Mouse (Mus musculus): ENCODE measurements around the gene Dusp1.

Gene Dusp1

GRCm38 (mm10) chr17:26502808-26503671, 58.9 kb downstream of the Dusp1 start:
- DNase-seq (ENCODE audit: low read depth, low spot score) = peak; percentile 94

- DNase-seq (ENCODE audit: low read depth, low spot score) = no peak
Measured at GRCm38 (mm10) chr17:26501826-26502225, 60.1 kb downstream of the Dusp1 start.

GRCm38 (mm10) chr17:26498626-26499025, 63.3 kb downstream of the Dusp1 start:
- no peak for DNase-seq (ENCODE audit: low read depth, low spot score)

- DNase-seq (ENCODE audit: low read depth, low spot score) = no peak
Measured at GRCm38 (mm10) chr17:26497416-26497923, 64.5 kb downstream of the Dusp1 start.

- peak; percentile 77 for DNase-seq (ENCODE audit: low read depth, low spot score)
Measured at GRCm38 (mm10) chr17:26494642-26495468, 67.1 kb downstream of the Dusp1 start.

GRCm38 (mm10) chr17:26492246-26492645, 69.7 kb downstream of the Dusp1 start:
- no peak for DNase-seq (ENCODE audit: low read depth, low spot score)

- DNase-seq (ENCODE audit: low read depth, low spot score) = no peak
Measured at GRCm38 (mm10) chr17:26490910-26491309, 71.0 kb downstream of the Dusp1 start.

- DNase-seq (ENCODE audit: low read depth, low spot score) = no peak
Measured at GRCm38 (mm10) chr17:26490072-26490471, 71.9 kb downstream of the Dusp1 start.

GRCm38 (mm10) chr17:26488711-26489403, 73.1 kb downstream of the Dusp1 start:
- DNase-seq (ENCODE audit: low read depth, low spot score) = no peak

- no peak for DNase-seq (ENCODE audit: low read depth, low spot score)
Measured at GRCm38 (mm10) chr17:26487917-26488316, 74.0 kb downstream of the Dusp1 start.

- DNase-seq (ENCODE audit: low read depth, low spot score) = no peak
Measured at GRCm38 (mm10) chr17:26487266-26487665, 74.7 kb downstream of the Dusp1 start.

- DNase-seq (ENCODE audit: low read depth, low spot score) = no peak
Measured at GRCm38 (mm10) chr17:26484626-26485421, 77.1 kb downstream of the Dusp1 start.

- DNase-seq (ENCODE audit: low read depth, low spot score) = no peak
Measured at GRCm38 (mm10) chr17:26480956-26481355, 81.0 kb downstream of the Dusp1 start.

GRCm38 (mm10) chr17:26479619-26480018, 82.3 kb downstream of the Dusp1 start:
- no peak for DNase-seq (ENCODE audit: low read depth, low spot score)

GRCm38 (mm10) chr17:26478672-26479071, 83.3 kb downstream of the Dusp1 start:
- DNase-seq (ENCODE audit: low read depth, low spot score) = no peak

GRCm38 (mm10) chr17:26476871-26477270, 85.1 kb downstream of the Dusp1 start:
- no peak for DNase-seq (ENCODE audit: low read depth, low spot score)

- no peak for DNase-seq (ENCODE audit: low read depth, low spot score)
Measured at GRCm38 (mm10) chr17:26468102-26468894, 93.6 kb downstream of the Dusp1 start.

GRCm38 (mm10) chr17:26467619-26468018, 94.3 kb downstream of the Dusp1 start:
- DNase-seq (ENCODE audit: low read depth, low spot score) = no peak

GRCm38 (mm10) chr17:26466741-26467150, 95.2 kb downstream of the Dusp1 start:
- peak; percentile 70 for DNase-seq (ENCODE audit: low read depth, low spot score)

- DNase-seq (ENCODE audit: low read depth, low spot score) = peak; percentile 38
Measured at GRCm38 (mm10) chr17:26464972-26465371, 97.0 kb downstream of the Dusp1 start.
